Mouse (Mus musculus) lung, embryonic 16.5 days (tissue): ENCODE data around the gene Sms. TPM values are rescaled to one million over a fixed set of nuclear protein-coding genes. Genes with fewer than 3 reads are reported as not detected.

Experiments
- ATAC-seq: fragments of 200-750 bp; cut with Nextera tagmentation; 2 replicates; pipeline ENCODE4 v1.8.0; 2017; ENCODE audit warnings: low read depth, mild to moderate bottlenecking, moderate library complexity
- H3K27ac ChIP-seq: fragments of 300-500 bp; sonication (generic); 2 replicates; pipeline ENCODE4 v1.5.1; 2014; ENCODE audit warnings: mild to moderate bottlenecking, control low read depth, low read length
- H3K27me3 ChIP-seq: fragments of 300-500 bp; sonication (generic); 2 replicates; pipeline ENCODE4 v1.6.1; 2014; ENCODE audit warnings: low read depth, low read length, mixed read lengths; ENCODE audit not compliant: control insufficient read depth, insufficient read depth
- H3K36me3 ChIP-seq: fragments of 300-500 bp; sonication (generic); 2 replicates; pipeline ENCODE4 v1.6.1; 2014; ENCODE audit warnings: low read length; ENCODE audit not compliant: control insufficient read depth, insufficient read depth
- H3K4me1 ChIP-seq: fragments of 300-500 bp; sonication (generic); replicated peaks from 2 replicates; pipeline ENCODE4 v1.6.1; 2014; ENCODE audit warnings: low read length, mixed read lengths; ENCODE audit not compliant: control insufficient read depth, insufficient read depth
- H3K4me2 ChIP-seq: fragments of 300-500 bp; sonication (generic); 2 replicates; pipeline ENCODE4 v1.6.1; 2014; ENCODE audit warnings: low read depth, low read length, control low read depth
- H3K4me3 ChIP-seq: fragments of 300-500 bp; sonication (generic); 2 replicates; pipeline ENCODE4 v1.5.1; 2014; ENCODE audit warnings: mild to moderate bottlenecking, low read length, control low read depth
- H3K9ac ChIP-seq: fragments of 300-500 bp; sonication (generic); 2 replicates; pipeline ENCODE4 v1.6.1; 2014; ENCODE audit warnings: low read length, control low read depth
- H3K9me3 ChIP-seq: fragments of 300-500 bp; sonication (generic); 2 replicates; pipeline ENCODE4 v1.6.1; 2016; ENCODE audit warnings: low read length; ENCODE audit not compliant: control insufficient read depth
- WGBS: fragments of 180-500 bp; shearing (Covaris S2); extraction: QIAGEN DNeasy Blood & Tissue Kit; methylation state at CpG from one replicate; pipeline ENCODE4 v1.1.7; 2014; 5-methylcytosine and 5-hydroxymethylcytosine counted together
- polyA plus RNA-seq: library from polyadenylated mRNA; unstranded; fragments of >200 nt; fragmentation: Nextera tagmentation; extraction: Ambion mirVana; gene quantifications from 2 replicates; pipeline ENCODE4 v1.2.1, GENCODE M21; 2015

Gene Sms
- polyA plus RNA-seq: 66.2 and 71.0 TPM in 2 replicates

- no peaks in the 10 kb centered on the region for H3K36me3 ChIP-seq
- H3K9ac ChIP-seq: peak within 1 kb of the TSS; percentile 80
- ATAC-seq: peak; percentile 93
- peak within 1 kb of the TSS; percentile 68 for H3K4me3 ChIP-seq
- H3K4me1 ChIP-seq: no peaks in the 10 kb centered on the region
- WGBS: 13% methylated on average over 36 of the region's 45 CpGs
- H3K9me3 ChIP-seq: no peaks in the 10 kb centered on the region
- H3K27ac ChIP-seq: peak within 1 kb of the TSS; percentile 71
- no peaks in the 10 kb centered on the region for H3K27me3 ChIP-seq
- H3K4me2 ChIP-seq: peak within 1 kb of the TSS; percentile 57
These were observed at the start of gene Sms for GRCm38 (mm10) chrX:157491944-157492726. Gene Sms, minus strand, starts transcription at chrX:157492287.

DNA sequence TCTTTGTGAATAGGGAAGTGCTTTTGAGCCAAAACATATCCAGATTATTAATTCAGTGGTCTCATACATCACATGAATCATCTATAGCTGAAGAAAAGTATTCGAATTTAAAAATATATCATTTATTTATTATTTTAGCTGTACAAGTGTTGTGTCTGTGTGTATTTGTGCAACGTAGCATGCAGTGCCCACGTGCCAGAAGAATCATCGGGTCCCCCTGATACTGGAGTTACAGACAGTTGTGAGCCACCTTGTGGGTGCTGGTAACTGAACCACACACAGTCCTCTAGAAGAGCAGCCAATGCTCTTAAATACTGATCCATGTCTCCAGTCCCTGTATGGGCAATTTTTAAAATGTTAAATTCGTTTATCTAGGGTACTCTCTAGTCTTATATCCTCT lies 14.3 kb upstream of the Sms start:
- no peak overlapping the region for H3K9ac ChIP-seq
- 56% methylated on average over 5 of the region's 5 CpGs for WGBS

GRCm38 (mm10) chrX:157504506-157504905 lies 12.4 kb upstream of the Sms start:
- ATAC-seq: no peak
- no peaks in the 10 kb centered on the region for H3K9me3 ChIP-seq
- WGBS: 60% methylated on average over 1 of the region's 1 CpGs
- no peak overlapping the region for H3K4me2 ChIP-seq
- no peaks in the 10 kb centered on the region for H3K27me3 ChIP-seq
- 0 out of 2 replicates have a peak, but pooled peaks cover 2% of the 10 kb centered on the region for H3K4me1 ChIP-seq
- H3K9ac ChIP-seq: no peak overlapping the region
- no peak overlapping the region for H3K27ac ChIP-seq
- H3K36me3 ChIP-seq: no peaks in the 10 kb centered on the region
- H3K4me3 ChIP-seq: no peak overlapping the region

More for the DNA sequence above, 14.3 kb upstream of the Sms start:
- H3K4me1 ChIP-seq: 0 out of 2 replicates have a peak, but pooled peaks cover 2% of the 10 kb centered on the region
- H3K27me3 ChIP-seq: no peaks in the 10 kb centered on the region
- H3K4me3 ChIP-seq: no peak overlapping the region
- H3K4me2 ChIP-seq: no peak overlapping the region
- no peak overlapping the region for H3K27ac ChIP-seq
- no peaks in the 10 kb centered on the region for H3K9me3 ChIP-seq
- H3K36me3 ChIP-seq: no peaks in the 10 kb centered on the region
- ATAC-seq: no peak

GRCm38 (mm10) chrX:157501871-157502270 lies 9.8 kb upstream of the Sms start:
- 0 out of 2 replicates have a peak, but pooled peaks cover 2% of the 10 kb centered on the region for H3K4me1 ChIP-seq
- H3K9ac ChIP-seq: no peak overlapping the region
- H3K36me3 ChIP-seq: no peaks in the 10 kb centered on the region
- 46% methylated on average over 2 of the region's 2 CpGs for WGBS
- H3K4me2 ChIP-seq: no peak overlapping the region
- no peak overlapping the region for H3K27ac ChIP-seq
- H3K9me3 ChIP-seq: no peaks in the 10 kb centered on the region
- peak; percentile 79 for ATAC-seq
- no peak overlapping the region for H3K4me3 ChIP-seq
- no peaks in the 10 kb centered on the region for H3K27me3 ChIP-seq

DNA sequence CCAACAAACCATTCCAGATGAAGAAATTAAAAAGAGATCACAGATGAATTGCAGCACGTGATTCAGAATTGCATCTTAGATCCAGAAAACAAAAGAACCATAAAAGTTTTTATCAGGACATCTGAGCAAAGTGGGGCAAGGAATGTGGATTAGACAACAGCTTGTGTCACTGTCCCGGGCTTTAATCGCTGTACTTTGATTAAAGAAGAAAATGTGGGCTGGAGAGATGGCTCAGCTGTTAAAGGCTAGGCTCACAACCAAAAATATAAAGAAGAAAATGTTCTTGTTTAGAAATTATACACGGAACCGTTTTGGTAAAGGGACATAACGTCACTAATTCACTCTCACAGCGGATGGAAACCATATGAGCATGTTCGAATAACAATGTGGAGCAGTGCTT lies 7.9 kb upstream of the Sms start:
- Histone ChIP-seq H3K9me3 (no peaks in the 10 kb centered on the region), H3K27ac (no peak overlapping the region), H3K36me3 (no peaks in the 10 kb centered on the region), H3K27me3 (no peaks in the 10 kb centered on the region), H3K9ac (no peak overlapping the region), H3K4me1 (0 out of 2 replicates have a peak, but pooled peaks cover 2% of the 10 kb centered on the region), H3K4me3 (no peak overlapping the region), H3K4me2 (no peak overlapping the region)
- 71% methylated on average over 8 of the region's 8 CpGs for WGBS
- no peak for ATAC-seq

DNA sequence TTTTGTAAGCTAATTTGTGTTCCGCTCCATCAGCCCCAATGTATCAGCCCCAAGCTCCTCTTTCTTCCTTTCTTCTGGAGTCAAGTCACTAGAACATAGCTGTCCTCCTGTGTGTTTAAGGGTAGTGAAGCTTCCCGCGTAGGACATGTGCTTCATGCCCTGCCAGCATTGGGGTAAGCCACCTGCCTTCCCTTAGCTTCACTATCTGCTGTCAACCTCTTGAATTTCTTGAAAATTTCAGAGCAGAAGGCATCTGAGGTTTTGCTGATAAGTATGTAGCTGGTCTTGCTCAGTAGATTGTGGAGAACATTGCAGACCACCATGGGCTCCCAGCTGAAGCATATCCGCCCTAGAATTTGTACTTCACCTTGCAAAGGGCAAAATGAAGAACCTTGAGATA lies 1.1 kb upstream of the Sms start:
- no peaks in the 10 kb centered on the region for H3K27me3 ChIP-seq
- no peak for ATAC-seq
- no peaks in the 10 kb centered on the region for H3K9me3 ChIP-seq
- WGBS: 90% methylated on average over 4 of the region's 4 CpGs
- no peaks in the 10 kb centered on the region for H3K4me1 ChIP-seq
- H3K9ac ChIP-seq: no peak overlapping the region
- H3K27ac ChIP-seq: no peak overlapping the region
- no peak overlapping the region for H3K4me3 ChIP-seq
- no peak overlapping the region for H3K4me2 ChIP-seq
- H3K36me3 ChIP-seq: no peaks in the 10 kb centered on the region

GRCm38 (mm10) chrX:157491145-157491935 lies 747 bp downstream of the Sms start:
- peak overlapping the region; percentile 57 for H3K4me2 ChIP-seq
- H3K36me3 ChIP-seq: no peaks in the 10 kb centered on the region
- H3K4me3 ChIP-seq: peak overlapping the region; percentile 68
- H3K27ac ChIP-seq: peak overlapping the region; percentile 71
- no peaks in the 10 kb centered on the region for H3K4me1 ChIP-seq
- peak overlapping the region; percentile 80 for H3K9ac ChIP-seq
- ATAC-seq: peak; percentile 59
- WGBS: 22% methylated on average over 49 of the region's 104 CpGs
- H3K27me3 ChIP-seq: no peaks in the 10 kb centered on the region
- no peaks in the 10 kb centered on the region for H3K9me3 ChIP-seq

GRCm38 (mm10) chrX:157490769-157491144 lies 1.3 kb downstream of the Sms start:
- no peak for ATAC-seq
- 6% methylated on average over 12 of the region's 12 CpGs for WGBS
- peak overlapping the region; percentile 71; the same call in 1 of the 2 replicates for H3K27ac ChIP-seq

More at GRCm38 (mm10) chrX:157490769-157491144, 1.3 kb downstream of the Sms start:
- Histone ChIP-seq H3K4me3 (peak overlapping the region; percentile 68), H3K9me3 (no peaks in the 10 kb centered on the region), H3K36me3 (no peaks in the 10 kb centered on the region), H3K27me3 (no peaks in the 10 kb centered on the region), H3K4me1 (no peaks in the 10 kb centered on the region), H3K9ac (peak overlapping the region; percentile 80), H3K4me2 (peak overlapping the region; percentile 57)
